Mouse (Mus musculus) ES-Bruce4 (cell line): Measurements from ENCODE around the gene Adh6b.

Experiments used
- CTCF ChIP-seq: IDR thresholded peaks from one replicate; pipeline ENCODE4 v1.8.1; 2011; ENCODE audit warnings: low read depth, low read length
- POLR2A ChIP-seq: IDR thresholded peaks from one replicate; pipeline ENCODE4 v1.8.1; 2011; ENCODE audit warnings: low read length; ENCODE audit not compliant: insufficient read depth

GRCm38 (mm10) chr3:138311015-138311414, 30.6 kb upstream of the Adh6b start:
- TF ChIP-seq POLR2A (no peak), CTCF (peak; percentile 59)
